Mouse (Mus musculus): ENCODE measurements at regions not wholly inside any gene's neighbourhood (a gene's known extent, or its start where the extent isn't known, plus 50 kb on each side); places are given as distances from the start of the nearest gene placed in this dataset.

DNA sequence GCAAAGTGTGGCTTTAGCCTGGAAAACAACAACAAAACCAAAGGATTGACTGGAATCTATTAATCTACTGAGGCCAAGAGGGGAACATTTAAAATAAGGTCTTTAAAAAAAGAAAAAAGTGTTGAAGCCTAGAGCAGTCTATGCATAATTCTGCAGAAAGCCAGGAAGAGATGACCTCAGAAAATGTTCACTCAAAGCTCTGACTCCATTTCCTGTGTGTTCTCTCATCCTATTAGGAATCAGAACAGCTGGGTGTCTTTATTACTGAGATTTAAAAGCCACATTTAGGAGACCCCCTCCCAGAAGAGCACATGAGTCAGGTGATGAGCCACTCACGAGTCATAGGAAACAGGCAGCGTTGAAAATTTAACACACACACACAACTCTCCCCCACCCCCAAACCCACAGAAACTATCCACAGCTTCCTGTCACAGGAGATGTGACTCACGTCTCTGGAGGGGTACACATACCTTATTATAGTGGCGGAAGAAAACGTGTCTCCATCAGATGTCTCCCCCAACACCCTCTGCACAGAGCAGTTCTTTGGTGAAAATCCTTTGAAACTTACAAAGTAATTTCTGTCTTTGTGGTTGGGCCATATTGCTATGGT, 140.2 kb upstream of the Hmga2 start:
- DNase-seq (ENCODE audit: low spot score): no peak

DNA sequence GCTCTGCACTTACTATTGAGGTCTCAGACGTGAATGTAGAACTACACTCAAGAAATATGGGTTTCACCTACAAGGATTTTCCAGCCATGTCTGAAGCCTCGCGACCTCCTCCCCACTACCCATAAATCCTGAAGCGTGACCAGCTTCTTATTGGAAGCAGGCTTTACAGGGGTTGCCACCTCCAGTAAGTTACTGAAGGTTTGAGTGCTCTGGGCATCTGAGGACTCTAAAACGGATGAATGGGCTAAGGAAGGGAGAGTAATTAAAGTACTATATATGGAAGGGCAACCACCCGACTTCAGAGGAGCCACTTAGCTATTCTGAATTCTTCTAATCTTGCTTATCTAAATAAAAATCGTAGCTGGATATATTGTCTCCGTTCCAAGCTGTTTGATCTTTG, 136.1 kb upstream of the Hmga2 start:
- no peak for DNase-seq (ENCODE audit: low spot score)

DNA sequence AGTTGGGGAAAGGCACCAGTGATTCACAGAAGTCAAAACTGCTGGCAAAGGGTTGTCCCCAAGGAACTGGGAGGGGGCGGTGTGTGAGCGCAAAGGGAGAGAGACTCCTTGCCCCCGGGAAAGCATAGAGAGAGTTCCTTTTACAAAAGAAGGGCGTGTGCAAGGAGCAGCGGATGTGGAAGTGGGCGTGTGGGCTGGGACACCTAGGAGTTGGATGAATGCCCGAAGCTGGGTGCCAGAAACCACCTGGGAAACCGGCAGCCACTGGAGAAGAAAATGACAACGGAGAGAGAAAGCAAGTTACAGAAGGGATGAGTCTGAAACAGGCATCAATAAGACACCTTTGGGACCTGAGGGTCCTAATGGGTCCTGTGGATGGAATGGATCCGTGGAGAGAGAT, 133.8 kb upstream of the Hmga2 start:
- DNase-seq (ENCODE audit: low spot score): no peak

DNA sequence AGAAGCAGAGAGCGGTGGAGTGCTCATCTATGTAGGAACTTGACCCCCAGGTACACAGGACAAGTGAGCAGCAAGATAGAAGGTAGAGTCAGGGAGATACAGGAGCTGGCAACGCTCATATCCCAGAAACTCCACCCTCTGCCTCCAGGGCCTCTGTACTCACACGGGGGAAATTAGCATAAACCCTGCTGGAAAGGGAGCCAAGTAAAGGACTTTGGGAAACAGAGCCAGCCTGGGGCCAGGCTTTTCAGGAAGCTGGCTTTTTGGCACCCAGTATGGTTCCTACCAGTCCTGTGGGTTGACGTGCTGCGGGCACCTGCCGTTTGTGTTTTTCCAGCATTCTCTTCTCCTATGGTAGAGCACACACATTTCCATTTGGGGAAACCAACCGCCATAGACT, 128.2 kb upstream of the Hmga2 start:
- no peak for DNase-seq (ENCODE audit: low spot score)

DNA sequence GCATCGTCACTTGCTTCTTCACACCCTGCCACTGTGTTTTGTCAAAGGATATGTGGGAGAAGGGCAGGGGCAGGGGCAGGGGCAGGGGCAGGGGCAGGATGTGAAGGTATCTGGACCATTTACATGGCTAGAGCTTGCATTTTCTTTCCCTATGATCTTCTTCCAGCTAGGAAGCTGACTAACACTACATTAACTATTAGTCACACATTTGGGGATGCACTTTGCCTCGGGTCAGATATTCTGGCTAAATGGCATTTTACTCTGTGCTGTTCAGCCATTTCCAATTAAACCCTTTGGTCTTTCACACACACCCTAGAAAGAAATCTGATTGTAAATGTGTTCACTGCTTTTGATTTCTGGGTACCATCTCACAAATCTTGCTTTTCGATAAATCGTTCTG, 126.9 kb upstream of the Hmga2 start:
- no peak for DNase-seq (ENCODE audit: low spot score)

DNA sequence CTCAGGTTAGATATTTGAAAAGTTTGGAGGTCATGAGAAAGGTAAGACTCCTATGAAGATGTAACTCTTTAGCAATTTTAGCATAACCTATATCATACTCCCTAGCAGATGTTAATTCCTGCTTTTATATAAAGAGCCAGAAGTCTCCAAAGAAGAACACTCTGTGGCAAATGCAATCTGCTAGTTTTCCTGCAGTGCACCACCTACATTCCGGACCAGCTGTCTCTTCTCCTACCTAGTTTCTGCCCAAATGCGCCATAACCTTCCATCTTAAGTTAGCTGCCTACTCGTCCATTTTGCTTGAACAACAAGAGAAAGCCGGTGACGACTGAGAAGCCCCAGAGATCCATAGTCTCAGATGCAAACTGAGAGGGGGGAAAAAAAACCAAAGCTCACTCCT, 124.5 kb upstream of the Hmga2 start:
- DNase-seq (ENCODE audit: low spot score): no peak

DNA sequence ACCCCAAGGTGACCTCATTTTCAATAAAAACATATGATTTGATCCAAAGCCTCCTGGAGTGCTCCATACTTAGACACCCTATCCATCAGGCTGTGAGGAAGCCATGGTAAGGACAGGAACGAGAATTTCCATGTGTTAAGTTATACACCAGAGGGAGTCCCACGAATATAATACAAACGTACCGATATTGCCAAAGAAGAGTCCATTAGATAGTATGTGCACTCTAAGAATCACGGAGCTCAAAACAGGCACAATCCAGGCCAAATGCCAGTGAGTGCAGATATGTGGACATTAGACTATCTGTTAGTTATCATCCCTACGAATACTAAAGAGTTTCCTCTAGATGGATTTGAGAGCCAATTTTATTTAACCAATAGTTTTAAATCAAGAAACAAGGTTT, 123.3 kb upstream of the Hmga2 start:
- DNase-seq (ENCODE audit: low spot score): no peak

DNA sequence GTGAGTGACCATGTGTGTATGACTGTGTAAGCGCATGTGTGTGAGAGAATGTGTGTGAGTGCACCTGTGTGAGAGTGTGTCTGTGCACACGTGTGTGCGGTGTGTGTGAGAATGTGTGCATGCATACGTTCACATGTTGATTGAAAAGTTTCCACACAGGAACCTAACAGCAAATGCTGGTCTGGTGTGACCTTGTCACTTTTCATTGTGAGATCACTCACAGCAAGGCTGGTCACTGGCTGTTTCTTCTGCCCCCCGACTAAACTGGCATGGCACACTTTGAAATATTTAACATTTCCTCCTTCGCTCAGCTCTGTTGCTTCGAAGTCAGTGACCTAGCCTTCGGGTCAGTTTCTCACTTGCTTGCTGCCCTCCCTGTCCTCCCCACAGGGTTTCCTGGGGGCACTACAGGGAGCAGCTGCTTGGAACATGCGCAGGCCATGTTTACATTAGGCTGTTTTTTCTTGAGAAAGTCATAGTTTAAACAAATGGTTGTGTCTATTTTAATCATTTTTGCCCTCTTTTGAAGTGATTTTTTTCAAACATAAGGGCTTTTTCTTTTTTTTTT, 121.1 kb upstream of the Hmga2 start:
- DNase-seq (ENCODE audit: low spot score): no peak

DNA sequence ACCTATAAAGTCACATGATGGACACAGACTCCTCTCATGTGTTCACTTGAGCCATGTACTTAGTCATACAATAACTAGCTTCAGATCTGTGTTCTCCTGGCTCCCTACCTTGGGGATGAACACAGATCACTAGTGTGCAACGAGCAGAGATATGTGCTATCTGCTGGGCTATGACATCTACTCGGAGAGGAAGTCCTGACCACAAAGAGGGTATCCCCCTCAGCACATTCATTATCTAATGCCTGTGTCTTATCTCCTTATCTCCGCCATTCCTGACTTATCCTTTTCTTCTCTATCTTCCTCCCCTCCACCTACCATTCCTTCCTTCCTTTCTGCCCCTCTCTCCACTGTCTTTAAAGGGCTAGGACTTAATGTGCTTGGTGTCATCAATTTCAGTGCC, 118.9 kb upstream of the Hmga2 start:
- DNase-seq (ENCODE audit: low spot score): no peak

DNA sequence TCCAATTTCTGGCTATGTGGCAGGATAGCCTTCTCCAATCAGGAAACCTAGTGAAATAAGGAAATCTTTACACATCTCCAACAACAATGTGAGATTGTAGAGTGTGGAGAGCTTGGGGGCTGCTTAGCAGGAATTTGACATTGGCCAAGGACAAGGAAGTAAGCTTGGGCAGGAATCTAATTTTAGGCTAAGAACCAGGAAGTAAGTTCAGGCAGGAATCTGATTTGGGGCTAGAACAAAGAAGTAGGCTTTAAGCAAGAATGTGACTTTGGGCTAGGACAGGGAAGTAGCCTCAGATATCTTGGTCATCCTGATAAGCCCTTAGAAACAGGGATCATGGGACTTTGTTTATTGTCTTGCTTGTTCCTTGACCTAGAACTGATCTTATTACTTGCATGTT, 117.6 kb upstream of the Hmga2 start:
- no peak for DNase-seq (ENCODE audit: low spot score)

DNA sequence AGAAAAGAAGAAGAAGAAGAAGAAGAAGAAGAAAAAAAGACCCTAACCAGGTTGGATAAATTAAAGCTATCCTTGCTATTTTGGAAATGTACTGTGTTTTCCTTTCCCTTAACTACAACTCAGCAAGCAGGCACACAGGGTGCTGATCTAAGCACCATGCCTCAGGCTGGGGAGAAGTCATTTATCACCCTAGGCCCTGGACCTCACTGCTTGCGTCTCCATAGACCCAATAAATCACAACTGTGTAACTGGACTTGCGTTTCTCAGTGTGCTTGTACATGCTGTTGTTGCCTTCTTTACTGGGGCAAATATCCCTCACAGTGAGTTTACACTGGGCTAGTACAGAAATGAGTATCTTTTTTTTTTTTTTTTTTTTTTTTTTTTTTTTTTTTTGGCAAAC, 113.4 kb upstream of the Hmga2 start:
- no peak for DNase-seq (ENCODE audit: low spot score)

DNA sequence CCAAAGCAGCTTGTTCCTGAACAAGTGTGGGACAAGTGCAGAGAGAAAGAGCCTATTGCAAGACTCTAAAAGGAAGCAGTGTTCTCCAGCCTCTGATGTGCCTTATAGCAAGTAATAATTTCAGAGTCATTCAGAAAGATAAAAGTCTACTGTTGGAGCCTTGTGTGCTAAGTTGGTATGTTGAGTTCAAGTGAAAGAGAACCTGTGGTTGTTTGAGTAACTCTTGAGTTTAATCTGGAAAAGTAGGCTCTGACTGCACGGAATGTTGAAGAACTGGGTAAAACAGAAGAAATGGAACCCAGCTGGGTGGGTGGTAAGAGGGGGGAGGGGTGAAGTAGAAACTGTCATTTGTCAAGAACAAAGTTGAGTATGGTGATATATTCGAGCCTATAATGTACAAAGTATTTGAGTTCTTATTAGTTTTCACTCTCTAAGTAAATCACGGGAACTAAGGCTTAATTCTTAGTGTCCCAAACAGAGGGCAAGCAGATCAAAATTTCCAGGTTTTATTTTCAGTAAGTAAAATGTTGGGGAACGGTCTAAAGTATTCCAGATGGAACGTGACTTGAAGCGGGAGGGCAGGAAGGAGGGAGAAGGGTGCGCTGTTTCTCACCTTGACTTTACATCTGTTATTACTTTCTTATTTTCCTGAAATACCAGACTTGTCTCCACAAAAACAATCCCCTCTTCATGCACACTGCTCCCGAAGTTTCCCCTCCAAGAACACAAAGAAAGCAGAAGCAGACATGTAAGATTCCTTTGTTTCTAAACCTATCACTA, 111.8 kb upstream of the Hmga2 start:
- DNase-seq (ENCODE audit: low spot score): no peak

DNA sequence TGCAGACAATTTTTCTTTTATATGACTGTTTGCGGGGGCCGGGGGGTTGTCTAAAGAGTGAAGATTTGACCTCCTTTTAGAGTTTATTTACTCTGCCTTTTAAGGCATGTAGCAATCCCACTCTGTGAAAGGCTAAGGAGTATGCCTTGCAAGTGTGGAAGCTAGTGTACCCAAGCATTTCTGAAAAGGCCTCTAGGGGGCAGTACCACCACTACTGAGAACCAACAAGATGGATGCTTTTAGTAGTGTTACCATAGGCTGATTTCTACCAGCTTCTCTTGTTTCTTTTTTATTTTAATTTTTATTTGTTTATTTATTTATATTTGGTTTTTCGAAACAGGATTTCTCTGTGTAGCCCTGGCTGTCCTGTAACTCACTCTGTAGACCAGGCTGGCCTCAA, 110.9 kb upstream of the Hmga2 start:
- no peak for DNase-seq (ENCODE audit: low spot score)

DNA sequence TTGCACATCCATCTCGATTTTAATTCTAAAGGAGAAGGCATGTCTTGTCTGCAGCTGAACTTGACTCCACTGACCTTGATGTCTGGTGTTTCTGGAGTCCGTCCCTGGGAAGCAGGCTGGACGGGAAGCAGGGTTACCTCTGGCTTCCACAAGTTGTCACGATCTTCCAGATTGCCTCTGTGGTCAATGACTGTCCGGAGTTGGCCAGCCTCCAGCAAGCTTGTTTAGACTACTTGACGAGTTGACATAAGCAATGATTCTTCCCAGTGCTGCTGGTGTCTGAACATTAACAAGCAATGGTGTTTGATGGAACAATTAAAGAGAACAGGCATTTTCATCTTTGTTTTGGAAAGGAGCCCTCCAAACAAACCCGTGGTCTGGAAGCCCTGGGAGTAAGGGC, 106.2 kb upstream of the Hmga2 start:
- DNase-seq (ENCODE audit: low spot score): peak; percentile 49

DNA sequence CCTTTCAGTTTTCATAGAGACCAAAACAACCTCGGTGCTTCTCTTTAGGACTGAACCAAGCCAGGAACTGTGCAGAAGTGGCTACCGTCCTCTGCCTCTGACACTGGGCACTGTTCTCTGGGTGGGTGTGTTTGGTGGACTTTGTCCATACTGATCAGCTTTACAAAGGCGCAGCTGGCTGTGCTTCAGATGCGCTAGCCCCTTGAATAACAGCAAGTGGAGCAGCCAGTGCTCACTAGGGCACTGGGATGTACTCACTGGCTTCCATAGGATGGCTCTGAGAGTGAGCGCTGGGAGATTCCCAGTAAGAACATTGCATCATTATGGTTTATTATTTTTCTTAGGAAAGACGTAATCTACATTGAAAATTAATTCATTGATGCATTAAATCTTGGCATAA, 105.3 kb upstream of the Hmga2 start:
- DNase-seq (ENCODE audit: low spot score): no peak

DNA sequence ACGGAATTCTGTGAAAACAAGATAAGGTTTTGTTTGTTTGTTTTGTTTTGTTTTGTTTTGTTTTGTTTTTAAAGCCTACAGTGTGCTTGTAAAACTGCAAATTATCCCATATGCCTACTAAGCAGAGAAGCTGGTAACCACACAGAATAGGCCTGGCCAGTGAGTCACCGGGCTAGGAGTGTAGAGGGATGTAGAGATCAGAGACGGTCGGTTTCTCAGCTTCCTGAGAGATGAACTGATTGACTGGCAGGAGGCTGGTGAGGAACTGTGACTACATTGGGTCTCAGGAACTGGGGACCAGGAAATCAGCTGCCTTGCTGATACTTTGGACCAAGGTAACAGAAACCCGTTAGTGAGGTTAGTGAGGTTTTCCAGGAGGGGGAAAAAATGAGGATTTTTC, 100.6 kb upstream of the Hmga2 start:
- DNase-seq (ENCODE audit: low spot score): no peak

DNA sequence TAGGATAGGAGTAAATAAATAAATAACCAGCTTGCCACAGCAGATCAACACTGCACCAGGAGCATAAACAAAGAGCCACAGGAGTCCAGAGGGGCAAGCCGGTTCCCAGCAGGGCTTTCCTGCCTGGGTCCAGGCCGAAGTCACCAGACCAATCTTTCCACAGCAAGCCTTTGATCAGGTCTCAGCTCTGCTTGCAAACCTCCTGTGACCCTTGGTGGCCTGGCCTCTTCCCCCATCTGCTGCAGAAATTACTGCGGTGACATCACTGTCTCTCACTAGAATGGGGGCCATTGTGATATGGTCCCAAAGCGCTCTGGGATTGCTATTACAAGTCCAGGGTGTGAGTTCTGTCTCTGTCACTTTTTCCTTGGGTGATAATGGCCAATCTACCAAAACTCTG, 99.9 kb upstream of the Hmga2 start:
- DNase-seq (ENCODE audit: low spot score): no peak

DNA sequence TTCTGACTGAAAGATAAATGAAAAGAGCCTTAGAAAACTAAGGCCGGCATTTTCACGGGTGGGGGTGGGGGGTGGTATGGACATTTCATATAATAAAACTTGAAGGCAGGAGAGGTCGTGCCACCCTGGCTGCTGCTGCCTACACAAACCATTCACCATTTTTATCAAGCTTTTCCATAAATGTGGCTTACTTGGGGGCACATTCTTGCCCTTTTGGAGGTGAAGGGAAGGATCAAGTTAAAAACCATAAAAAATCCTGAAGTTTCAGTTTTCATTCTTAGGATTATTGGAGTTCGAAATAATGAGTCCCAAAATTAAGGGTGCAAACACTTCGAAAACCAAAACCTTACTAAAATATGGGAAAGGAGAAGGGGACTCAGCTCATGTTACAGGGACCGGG, 95.1 kb upstream of the Hmga2 start:
- DNase-seq (ENCODE audit: low spot score): no peak

DNA sequence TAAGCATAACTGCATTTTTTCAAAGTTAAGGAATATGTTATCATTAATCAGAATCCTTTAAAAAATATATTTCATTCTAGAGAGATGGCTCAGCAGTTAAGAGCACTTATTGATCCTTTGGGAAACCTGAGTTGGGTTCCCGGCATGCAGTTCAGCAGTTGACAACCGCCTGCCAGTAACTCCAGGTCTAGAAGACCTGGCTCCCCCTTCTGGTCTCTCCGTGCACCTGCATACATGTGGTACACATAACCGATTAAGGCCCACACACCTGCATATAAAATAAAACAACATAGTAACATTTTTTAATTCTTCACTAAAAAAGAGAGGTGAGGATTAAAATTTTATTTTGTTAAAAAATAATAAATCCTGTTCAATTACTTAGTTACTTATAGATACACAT, 89.7 kb upstream of the Hmga2 start:
- no peak for DNase-seq (ENCODE audit: low spot score)

DNA sequence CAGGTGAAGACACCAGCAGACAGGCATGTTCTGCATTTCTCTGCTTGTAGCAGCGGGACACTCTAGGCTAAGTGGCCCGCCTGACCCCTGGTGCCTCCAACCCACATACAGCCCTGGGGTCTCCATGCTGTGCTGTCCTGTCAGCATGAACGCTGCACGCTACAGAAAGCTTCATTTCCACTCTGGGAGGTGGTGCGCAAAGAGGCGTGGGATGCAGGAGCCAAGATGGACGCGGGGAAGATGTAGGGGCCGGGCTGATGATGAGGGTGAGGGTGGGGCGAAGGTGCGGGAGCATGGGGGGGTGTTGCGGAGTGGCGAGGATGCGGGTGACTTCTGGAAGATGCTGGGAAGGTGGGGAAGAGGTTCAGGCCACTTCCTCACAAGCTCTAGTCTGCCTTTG, 88.6 kb upstream of the Hmga2 start:
- DNase-seq (ENCODE audit: low spot score): no peak

DNA sequence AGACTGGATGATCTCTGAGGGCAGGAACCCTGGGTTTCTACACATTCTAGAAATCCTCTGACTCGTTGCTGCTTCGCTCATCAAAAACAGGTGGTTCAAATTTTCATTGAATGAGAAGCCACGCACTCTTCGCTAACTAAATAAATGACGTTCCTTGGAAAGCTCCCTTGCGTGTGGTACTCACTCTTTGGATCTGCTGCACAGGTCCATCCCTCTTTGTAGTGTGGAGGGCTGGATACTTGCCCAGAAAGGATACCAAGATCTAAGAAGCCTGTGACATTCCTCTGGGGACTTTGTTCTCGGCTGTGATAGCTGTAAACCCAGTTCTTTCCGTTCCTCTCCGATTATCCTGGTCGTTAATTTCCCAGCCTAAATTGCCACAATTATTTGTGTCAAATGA, 87.7 kb upstream of the Hmga2 start:
- DNase-seq (ENCODE audit: low spot score): no peak

DNA sequence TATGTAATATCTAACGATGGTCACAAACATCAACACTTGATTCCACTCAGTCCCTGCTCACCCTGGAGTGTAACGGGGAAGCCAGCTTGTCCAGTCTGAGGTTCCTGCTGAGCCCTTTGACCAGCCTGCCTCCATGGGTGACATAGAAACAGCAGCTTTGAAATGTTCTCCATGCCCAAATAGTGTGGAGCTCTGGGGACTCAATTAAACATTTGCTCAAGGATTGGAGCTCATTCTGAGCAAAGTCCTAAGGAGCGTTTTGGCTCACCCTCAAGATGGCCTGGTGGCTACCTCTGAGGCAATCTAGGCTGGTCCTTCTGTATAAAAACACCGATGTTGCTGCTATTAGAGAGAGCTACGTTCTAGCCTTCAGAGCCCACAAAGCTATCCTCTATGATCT, 85.6 kb upstream of the Hmga2 start:
- no peak for DNase-seq (ENCODE audit: low spot score)

DNA sequence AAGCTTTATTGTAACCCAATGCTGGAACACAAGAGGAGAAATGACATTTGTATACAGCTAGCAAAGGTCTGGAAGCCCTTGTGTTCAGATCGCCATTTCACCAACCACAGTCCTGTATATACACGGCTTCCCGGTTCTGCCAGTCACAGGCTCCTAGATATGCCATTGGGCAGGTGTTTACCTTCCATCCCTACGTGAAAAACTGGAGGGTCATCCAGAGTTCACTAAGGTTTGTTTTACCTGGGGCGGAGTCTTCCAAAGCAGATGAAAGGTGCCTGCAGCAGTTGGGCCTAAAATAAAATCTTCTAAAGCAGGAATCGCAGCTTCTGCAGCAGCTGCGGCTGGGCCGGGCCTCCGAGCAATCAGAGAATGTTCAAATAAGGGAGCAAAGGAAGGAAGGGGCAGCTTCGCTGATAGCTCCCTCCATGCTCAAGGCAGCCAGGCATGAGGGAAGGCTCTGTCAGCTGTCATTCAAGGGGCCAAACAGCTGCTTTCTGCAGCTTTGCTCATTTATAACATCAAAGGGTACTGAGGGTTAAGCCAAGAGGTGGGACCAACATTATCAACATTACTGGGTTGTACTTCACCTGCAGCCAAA, 81.7 kb upstream of the Hmga2 start:
- DNase-seq (ENCODE audit: low spot score): no peak

DNA sequence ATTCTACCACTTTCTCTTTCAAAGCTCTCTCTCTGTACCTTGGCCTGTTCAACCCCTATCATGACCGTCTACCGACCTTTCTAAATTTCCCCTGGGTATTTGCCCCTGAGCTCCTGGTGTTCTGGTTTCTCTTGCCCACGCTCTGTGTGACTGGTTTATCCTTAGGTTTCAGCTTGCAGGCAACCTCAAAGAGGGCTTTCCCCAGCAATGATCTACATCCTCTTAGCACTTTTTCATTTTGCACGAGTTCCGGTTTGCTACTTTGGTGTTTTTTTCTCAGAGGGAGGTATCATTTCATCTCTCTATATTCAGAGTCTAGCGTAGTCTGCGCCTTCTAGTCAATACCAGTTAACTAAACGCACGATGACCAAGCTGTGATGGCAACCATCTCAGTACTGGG, 79.8 kb upstream of the Hmga2 start:
- no peak for DNase-seq (ENCODE audit: low spot score)

Data from testis, postnatal 10 days (tissue).